Mouse (Mus musculus) cerebellum, adult (tissue): ENCODE data around the gene Tmem150c.

ENCODE experiments used
- ATAC-seq: cut with Nextera tagmentation; 2 replicates; pipeline ENCODE4 v1.9.2; 2017; ENCODE audit warnings: mild to moderate bottlenecking, moderate library complexity, mixed read lengths; ENCODE audit not compliant: insufficient number of reproducible peaks, low FRiP score, low TSS enrichment

The Tmem150c gene

DNA sequence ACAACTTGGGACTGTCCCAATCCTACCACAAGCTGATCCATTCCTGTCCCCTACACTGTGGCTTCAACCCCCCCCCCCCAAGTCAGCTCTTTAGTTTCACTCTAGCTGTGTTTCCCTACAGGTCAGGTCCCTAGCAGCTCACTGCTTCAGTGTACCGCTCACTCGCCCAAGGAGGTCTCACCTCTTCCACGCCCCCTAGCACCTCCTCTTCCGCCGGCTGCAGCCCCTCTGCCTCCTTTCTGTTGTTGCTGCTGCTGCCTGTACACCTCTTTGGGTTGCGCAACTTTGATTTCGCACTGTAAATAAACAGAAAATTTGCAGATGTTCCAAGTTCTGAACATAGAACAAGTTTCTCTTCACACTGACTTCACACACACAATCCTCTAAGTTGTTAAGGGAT lies 122.9 kb downstream of the Tmem150c start:
- no peak for ATAC-seq

DNA sequence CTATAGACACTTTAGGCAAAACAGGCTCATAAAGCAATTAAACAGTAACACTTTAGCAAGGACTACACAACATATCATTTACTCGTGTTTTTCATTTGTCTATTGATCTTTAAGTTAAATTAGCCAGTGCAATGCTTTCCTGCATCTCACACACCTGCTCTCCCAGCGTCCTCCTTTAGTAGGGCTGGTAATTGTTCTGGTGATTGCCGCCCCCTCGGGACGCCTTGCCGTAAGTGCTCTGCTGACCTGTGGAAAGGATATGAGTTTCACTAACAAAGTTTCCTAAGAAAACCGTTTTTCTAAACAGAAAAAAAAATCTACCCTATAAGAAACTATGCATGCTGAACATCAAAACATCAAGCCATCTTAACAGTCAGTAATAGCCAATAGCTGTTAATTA lies 123.7 kb downstream of the Tmem150c start:
- ATAC-seq: no peak

DNA sequence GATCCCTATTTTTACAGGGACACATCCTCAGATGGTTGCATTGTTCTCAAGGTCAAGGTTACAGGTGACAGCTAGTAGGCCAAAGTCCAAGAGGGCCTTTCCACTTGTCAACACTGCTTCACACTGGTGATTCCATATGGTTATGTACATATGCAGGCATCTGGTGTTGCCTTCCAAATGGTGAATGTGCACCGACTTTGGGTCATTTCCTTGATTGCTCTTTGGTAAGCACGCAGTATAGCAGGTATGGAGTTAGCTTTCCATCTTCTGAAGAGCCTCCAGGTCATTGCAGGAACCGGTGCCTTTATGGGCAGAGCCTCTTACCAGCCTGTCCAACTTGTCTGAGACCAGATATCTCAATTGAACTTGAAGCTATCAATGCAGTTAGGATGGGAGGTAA lies 127.0 kb downstream of the Tmem150c start:
- ATAC-seq: no peak

DNA sequence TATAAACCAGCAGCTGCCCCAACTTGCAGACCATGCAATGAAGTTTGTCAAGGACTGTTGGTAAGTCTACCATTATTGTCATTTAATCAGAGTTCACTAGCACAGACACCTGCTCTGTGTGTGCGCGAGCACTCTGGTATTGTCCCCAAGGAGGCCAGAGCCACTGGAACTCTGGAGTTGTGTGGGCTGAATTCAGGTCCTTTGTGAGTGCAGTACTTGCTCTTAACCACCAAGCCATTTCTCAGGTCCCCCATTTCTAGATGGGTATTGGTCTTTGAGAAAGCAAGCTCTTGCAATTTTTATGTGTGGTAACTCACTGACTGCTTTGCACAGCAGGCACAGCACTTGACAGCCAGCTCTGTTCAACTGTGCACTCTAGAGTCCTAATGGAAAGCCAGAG lies 127.5 kb downstream of the Tmem150c start:
- ATAC-seq: no peak

DNA sequence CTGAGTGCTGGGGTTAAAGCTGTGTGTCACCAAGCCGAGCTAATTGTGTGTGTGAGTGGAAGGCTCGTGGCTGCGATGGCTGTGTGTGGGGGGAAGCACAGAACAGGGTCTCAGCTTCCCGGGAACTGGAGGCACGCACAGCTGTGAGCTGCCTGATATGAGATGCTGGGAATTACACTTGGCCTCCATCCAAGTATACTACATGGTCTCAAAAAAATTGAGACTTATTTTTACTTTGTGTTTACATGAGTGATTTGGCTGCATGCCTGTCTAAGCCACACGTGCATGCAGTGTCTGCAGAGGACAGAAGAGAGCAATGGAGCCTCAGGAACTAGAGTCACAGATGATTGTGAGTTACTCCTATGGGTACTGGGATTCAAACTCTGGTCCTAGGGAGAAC lies 129.5 kb downstream of the Tmem150c start:
- no peak for ATAC-seq
